Mouse (Mus musculus): ENCODE results near the gene Hist2h3b.
"Not testable (repeated sequence)": the region's sequence is repeated elsewhere in the genome, so short reads cannot be mapped to it uniquely, and the experiment has no call there.

Hist2h3b gene

DNA sequence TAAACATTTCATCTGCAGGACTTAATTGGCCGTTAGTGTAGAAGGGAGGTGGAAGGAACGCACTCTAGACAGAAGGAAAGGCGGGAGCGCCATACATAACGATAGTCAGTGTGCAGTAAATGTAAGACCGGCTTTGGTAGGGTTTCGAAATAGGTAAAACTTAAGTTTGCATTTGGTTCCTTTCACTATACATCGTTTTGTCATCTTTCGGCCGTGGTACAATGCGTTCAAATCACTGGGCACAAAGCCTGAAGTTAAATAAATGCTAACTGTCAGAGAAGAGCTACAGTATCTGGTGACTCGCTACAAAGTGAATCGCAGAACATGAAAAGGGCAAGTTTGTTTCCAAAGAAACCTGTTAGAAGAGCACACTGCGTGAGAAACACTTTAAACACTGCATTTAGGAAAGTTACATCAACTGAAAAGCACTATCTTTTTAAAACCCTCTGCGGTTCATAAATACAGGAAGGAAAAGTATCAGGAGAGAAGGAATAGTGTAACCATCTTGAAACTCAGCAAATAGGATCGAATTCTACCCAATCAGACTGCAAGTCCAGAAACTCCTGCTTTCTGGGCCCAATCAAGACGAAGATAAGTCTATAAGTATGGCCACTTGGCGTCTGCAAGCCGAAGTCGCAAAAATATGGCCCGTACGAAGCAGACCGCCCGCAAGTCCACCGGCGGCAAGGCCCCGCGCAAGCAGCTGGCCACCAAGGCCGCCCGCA lies at the start of gene Hist2h3b:
Gene Hist2h3b (plus strand): TSS at position 604 of the 725 bp plus-strand sequence.
- peak; percentile 79 for DNase-seq (ENCODE audit: extremely low spot score, low spot score)

DNA sequence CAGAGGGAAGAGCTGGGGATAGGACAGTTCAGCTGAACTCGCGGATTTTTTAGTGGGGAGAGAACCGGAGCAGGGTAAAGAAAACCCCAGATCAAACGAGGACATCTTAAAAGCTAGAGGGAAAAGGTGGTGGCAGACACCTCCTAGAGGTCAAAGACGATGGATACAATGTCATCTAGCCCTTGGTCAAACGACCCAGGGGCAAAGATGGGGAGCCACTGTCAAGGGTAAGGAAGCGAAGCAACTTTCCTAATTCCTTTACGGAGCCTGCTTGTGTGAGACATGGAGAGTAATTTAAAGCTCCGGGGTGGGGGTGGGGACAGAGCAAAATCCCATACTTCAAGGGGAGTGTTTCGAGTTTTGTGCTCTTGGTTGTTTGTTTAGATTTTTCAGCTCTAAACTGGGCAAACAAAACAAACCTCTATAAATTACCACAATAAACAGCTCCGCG lies 49.2 kb upstream of the Hist2h3b start:
- peak; percentile 61 for DNase-seq (ENCODE audit: extremely low spot score, low spot score)

DNA sequence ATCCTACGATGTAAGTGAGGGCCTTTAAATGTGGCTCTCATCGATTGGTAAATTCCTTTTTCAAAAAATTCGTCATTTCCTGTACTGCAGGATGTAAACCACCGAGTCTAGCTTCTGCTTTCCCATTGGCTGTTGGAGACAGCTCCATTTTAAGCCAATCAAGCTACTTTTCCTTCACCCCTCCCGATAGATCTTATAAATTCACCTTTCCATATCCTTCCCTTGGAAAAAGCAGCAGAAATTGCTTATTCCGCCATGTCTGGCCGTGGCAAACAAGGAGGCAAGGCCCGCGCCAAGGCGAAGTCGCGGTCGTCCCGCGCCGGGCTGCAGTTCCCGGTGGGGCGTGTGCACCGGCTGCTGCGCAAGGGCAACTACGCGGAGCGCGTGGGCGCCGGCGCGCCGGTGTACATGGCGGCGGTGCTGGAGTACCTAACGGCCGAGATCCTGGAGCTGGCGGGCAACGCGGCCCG lies 48.8 kb upstream of the Hist2h3b start, which contains the start of the genes Bola1 and Hist2h2ab:
Gene Bola1 (minus strand): TSS at position 49 of the 470 bp plus-strand sequence.
Gene Hist2h2ab (plus strand): TSS at position 205 of the 470 bp plus-strand sequence.
- DNase-seq (ENCODE audit: extremely low spot score, low spot score) = peak; percentile 82

DNA sequence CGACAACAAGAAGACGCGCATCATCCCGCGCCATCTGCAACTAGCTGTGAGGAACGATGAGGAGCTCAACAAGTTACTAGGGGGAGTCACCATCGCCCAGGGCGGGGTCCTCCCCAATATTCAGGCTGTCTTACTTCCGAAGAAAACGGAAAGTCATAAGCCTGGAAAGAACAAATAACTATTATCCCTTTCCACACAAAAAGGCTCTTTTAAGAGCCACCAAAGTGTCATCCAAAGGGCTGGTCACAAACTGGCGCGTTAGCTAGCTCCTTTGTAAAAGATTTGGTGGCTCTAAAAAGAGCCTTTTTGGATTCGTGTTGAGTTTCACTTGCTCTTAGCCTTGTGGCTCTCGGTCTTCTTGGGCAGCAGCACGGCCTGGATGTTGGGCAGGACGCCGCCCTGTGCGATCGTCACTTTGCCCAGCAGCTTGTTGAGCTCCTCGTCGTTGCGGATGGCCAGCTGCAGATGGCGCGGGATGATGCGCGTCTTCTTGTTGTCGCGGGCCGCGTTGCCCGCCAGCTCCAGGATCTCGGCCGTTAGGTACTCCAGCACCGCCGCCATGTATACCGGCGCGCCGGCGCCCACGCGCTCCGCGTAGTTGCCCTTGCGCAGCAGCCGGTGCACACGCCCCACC lies 48.2 kb upstream of the Hist2h3b start:
- not testable (repeated sequence) for DNase-seq (ENCODE audit: extremely low spot score, low spot score)

DNA sequence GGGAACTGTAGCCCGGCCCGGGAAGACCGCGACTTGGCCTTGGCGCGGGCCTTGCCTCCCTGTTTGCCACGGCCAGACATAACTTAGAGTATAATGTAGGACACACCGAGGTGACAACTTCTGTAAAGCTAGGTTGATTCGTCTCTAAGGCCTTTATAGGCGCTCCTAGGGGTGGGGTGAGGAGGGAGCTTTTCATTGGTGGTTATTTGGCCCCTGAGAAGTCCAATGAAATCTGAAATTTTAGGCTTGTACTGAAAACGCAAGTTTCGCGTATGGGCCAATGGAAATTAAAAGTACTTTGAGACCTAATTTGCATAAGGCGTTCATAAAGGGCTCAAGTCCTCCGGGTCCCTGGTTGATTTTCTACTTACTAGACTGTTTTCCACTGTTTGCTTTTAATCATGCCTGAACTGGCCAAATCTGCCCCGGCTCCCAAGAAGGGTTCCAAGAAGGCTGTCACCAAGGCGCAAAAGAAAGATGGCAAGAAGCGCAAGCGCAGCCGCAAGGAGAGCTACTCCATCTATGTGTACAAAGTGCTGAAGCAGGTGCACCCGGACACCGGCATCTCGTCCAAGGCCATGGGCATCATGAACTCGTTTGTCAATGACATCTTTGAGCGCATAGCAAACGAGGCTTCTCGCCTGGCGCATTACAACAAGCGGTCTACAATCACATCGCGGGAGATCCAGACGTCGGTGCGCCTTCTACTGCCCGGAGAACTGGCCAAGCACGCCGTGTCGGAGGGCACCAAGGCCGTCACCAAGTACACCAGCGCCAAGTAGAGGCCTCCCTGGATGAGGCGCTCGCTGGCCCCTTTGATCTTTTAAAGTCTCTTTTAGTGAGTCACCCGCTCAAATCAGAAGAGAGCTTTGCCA lies 47.5 kb upstream of the Hist2h3b start, which contains the start of the genes Hist2h2ac and Hist2h2be:
Gene Hist2h2ac (minus strand): TSS at position 116 of the 875 bp plus-strand sequence.
Gene Hist2h2be (plus strand): TSS at position 355 of the 875 bp plus-strand sequence.
- peak; percentile 80 for DNase-seq (ENCODE audit: extremely low spot score, low spot score)

DNA sequence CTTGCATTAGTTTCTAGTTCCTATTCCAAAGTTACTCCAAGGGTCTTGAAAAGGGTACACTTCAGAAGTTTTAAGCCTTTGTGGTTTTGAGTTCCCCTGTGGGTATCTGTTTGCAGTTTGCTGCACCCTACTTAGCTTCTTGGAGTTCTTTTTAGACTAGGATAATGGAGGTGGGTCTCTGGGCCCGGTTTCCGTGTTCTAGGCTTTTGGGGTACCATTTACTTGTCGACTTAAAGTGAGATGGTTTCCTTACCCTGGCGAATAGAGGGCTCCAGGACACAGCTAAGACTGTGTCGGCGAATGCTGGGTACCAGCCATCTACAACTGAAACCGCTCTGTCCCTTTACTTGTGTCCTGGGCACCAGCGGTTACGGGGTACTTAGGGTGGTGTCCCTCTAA lies 46.8 kb upstream of the Hist2h3b start:
- no peak for DNase-seq (ENCODE audit: extremely low spot score, low spot score)

DNA sequence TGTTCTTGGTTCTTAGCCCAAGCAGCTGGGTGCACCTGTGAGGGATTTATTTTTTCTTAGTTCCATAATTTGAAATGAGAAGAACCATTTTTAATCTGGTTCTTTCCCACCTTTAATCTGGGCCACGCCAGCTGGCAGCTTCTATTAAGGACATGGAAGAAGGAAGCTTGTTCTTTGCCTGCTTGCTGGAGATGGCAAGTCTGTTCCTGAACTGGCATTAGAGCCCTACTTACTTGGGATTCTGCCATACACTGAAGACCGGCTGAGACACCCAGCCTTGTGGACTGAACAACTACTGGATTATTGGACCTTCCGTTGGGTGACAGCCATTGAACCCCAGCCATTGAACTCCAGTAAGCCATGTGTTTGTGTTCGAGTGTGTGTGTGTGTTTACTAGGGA lies 45.7 kb upstream of the Hist2h3b start:
- no peak for DNase-seq (ENCODE audit: extremely low spot score, low spot score)

DNA sequence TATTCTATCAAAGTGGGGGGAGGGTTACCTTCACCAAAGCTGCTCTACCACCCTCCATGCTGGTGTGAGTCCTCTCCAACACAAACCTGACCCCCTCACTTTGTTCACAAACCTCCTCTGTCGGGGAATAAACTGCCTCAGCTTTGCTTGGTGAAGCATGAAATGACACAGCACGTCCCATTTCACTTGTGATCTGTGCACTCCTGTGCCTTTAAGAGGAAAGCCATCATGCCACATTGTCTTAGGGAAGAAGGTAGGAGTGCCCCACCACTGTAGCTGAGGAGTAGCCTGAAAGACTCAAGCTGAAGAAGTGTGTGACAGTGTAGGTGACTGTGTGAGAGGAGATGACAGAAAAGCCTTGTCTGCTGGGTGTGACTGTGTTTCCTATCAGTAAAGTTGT lies 43.0 kb upstream of the Hist2h3b start:
- no peak for DNase-seq (ENCODE audit: extremely low spot score, low spot score)

DNA sequence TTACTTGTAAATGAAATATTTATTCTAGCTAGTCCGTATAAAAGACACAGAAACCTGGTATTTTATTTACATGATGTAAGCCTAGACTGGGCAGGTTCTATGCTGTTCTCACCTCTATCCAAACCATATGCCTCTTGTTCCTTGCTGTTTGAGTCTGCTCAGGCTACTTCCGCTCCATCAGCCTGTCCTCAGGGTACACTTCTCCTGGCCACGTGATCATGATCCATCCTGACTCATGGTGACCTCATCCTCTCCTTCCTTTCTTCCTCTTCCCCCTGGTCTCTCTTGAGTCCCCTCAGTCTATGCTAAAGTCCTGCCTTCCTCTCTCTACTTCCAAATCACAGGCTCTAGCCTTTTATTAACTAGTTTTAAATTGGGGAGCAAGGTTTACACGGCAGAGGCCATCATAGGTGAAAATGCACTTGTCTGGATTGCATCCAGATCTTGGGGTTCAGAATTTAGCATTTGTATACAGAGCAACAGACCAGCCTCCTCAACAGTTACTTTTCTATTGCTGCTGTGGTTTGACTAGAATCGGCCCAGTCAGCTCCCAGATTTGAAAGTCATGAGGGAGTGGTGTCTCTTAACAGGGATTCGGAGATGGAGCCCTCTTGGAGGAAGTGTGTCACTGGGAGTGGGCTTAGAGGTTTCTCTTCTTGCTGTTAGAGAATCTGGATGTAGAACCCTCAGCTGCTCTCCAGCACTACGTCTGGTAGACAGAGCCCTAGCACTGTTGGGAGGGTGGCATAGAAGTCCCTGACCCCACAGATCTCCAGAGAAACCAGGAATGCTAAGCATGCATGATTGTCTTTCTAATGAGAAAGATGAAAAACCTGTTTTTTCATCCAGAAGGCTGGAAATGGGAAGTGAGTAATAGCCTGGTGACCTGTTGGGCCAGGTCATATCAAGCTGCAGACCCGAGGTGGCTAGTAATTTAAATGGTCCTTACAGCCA lies 41.5 kb upstream of the Hist2h3b start:
- DNase-seq (ENCODE audit: extremely low spot score, low spot score) = no peak

DNA sequence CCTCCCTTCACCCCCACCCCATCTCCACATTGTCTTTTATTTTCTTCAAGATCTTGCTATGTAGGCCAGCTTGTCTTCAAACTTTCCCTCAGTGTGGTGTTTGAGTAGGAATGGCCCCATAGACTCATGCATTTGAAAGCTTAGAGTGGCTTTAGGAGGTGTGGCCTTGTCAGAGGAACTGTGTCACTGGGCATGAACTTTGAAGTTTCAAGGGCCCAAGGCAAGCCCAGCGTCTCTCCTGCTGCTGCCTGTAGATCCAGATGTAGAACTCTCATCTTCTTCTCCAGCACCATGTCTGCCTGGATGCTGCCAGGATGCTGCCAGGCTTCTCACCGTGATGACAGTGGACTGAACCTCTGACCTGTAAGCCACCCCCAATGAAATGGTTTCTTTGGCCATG lies 39.6 kb upstream of the Hist2h3b start:
- no peak for DNase-seq (ENCODE audit: extremely low spot score, low spot score)

DNA sequence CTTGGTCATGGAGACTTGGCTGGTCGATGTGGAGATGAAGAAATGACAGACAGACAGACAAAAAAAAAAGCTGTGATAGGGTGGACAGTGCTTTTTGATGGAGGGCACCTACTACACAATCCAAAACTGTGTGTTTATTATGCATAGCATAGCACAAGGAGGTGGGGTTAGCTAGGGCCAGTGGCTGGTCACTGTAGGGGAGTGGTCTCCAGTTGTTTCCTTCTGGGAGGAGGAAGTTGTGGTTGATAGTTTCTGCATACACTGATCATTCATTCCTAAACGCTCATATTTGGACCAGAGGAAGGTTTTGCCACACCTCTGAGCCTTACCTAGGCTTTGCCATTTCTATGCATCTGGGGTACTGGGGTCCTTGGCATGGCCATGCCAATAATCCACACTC lies 38.0 kb upstream of the Hist2h3b start:
- no peak for DNase-seq (ENCODE audit: extremely low spot score, low spot score)

DNA sequence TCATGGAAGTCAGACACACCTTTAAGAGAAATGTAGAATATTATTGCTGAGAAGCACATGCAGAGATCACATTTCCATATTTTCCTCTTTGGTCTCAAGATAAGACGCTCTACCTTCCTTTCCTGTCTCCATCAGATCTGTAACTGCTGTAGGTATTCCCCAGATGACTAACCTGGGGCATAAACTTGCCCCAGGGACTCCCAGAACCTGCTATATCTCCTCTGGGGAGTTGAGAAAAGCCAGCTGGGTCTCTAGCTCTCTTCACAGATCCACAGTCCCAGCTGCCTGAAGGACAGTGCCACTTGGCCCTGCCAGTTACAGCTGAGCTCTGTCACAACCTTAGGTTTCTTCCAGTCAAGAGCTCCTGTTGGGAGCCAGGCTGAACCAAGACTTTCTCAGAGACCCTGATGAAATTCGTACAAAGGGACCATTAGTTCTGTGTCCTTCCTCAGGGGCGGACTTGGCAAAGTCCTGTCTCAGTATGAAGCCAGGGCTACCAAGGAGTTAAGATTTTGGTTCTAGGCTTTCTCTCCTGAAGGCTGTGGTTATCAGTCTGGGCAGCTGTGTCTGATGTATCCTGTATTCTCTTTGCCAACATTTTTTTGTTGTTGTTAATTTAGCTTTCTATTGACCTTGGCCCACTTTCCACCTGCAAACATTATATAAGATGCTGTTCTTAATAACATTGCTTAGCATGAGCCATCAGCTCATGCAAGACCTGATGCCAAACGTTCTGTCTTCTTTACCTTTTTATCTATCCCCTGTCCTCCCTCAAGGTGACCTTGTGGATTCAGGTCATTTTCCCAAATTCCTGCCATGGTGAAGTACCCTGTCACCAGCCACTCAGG lies 37.3 kb upstream of the Hist2h3b start:
- DNase-seq (ENCODE audit: extremely low spot score, low spot score) = no peak

DNA sequence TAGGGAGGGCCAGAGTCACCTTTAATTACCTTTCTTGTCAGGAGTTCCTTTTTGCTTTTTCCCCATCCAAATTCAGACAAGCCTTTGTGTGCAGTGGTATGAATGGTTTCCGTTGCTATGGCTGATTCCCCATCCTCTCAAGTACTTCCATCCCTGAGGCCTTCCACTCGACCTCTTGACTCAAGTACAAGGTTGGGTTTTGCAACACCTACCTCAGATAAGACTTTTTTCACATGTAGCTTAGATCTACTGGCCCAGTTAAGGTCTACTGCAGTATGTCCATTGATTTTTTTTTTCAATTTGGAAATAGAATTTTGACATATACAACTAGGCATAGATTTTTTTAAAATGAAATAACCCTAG lies 36.7 kb upstream of the Hist2h3b start:
- no peak for DNase-seq (ENCODE audit: extremely low spot score, low spot score)

DNA sequence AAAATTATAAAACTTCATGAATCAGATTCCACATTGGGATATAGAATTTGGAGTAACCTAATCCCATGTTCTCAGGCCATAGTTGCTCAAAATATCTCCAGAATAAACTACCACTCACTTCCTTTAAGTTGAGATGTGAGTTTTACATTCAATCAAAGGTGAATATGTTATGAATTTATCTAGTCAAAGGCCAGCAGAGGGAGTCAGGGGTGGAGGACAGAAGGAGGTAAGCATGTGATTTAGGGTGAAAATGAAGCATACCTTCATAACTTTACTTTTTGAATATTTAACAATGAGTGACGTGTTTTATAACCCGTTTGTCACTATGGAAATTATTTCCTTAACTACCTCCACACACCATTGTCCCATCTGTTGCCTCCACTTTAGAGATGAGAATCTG lies 33.5 kb upstream of the Hist2h3b start:
- DNase-seq (ENCODE audit: extremely low spot score, low spot score) = no peak

DNA sequence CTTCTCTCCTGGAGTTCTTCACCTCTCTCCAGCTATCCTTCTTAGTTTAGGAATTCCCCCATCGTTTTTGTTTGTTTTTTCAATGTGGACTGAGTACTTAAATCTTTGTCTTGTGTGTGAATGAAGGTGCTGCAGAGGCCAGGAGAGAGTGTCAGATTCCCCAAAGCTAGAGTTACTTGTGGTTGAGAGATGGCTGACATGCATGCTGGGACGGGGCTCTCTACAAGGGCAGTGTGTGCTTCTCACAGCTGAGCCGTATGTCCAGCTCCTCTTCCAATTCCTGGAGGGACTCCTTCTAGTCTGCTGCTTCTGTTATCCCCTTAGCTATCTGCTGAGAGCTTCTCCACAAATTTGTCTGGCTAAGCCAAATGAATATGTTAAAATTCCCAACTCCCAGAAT lies 32.6 kb upstream of the Hist2h3b start:
- DNase-seq (ENCODE audit: extremely low spot score, low spot score) = no peak

DNA sequence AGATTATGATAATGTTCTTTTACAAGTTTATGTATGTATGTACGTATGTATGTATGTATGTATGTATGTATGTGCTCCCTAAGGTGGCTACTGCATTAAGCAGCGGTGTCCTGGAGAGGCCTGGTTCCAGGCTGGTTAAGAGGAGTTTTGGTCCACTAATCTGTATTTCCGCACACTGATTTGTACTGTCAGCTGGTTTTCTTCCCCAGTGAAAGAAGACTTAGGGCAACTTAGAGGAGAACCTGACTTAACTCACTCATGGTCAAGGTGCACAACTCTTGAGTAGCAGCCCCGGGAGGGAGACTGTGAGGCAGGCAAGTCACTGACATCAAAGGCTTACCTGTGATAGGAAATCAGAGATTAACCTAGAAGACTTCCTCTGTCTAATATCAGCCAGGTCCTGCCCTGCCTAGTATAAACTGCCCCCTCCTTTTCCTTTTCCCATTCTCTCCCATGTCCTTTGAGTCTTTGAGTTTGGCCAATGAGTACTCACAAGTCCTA lies 31.6 kb upstream of the Hist2h3b start:
- no peak for DNase-seq (ENCODE audit: extremely low spot score, low spot score)

DNA sequence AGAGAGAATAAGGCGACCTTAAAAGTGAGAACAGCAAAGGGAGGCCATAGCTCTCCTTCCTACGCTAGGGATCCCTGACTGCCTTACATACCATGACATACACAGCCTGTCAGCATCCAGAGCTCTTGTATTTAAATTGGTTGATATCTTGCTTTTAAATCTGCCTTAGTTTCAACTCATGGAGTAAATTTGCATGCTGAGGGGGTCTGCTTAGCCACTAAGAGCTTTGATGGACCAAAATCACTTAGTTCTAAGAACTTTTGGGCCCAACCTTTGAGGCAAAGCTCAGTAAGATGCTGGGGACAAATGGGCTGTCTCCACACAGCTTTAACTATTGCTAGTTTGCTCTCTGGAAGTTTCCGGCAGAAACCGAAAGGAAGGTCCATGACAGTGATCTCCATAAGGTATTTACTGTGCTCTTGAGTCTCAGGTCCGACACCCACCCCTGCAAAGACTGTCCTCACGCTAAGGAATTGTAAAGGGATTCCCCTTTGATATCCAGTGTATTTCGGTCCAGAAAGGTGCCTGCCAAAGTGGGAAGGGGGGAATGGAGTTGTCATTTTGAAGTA lies 31.0 kb upstream of the Hist2h3b start:
- DNase-seq (ENCODE audit: extremely low spot score, low spot score) = peak; percentile 59

DNA sequence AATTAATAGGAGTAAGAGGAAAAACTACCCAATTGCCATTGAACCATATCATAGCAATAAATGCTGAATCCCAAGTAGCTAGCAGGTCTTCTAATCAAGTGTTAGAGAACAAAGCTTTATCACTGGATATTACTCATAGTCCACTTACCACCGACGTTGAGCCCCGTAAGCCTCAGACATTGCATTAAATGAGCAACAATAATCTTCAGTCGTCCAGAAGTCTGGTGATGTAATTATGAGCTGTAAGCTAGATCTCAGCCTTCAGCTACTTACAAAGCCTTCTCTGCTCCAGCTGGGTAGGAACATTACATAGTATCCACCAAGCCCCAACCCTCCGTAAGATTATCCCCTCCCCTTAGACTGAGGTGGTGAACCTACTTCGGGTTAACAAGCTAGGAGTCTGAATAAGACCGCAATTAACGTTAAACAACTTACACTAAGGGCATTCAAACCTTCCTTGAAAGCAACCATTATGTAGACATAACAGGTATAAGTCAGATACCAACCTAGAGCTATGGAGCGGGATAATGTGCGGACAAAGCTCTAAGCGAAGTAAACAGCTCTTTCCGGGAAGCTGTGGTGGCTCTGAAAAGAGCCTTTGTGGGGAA lies 30.4 kb upstream of the Hist2h3b start:
- no peak for DNase-seq (ENCODE audit: extremely low spot score, low spot score)

All from neural tube, embryonic 10.5 days (tissue).